Mouse (Mus musculus) embryo, embryonic 9.5 days (tissue): Measurements from ENCODE around the gene Slc25a30.

Experiments used
- DNase-seq: peaks from one replicate; pipeline ENCODE4 v3.0.0-alpha.2; 2017; ENCODE audit errors: extremely low spot score

Slc25a30 gene

GRCm38 (mm10) chr14:75747960-75748359 is 38.9 kb downstream of the Slc25a30 start:
- no peak for DNase-seq

GRCm38 (mm10) chr14:75741904-75742303 is 44.9 kb downstream of the Slc25a30 start:
- DNase-seq = no peak

- DNase-seq = no peak
Observed at GRCm38 (mm10) chr14:75735597-75735996, 51.2 kb downstream of the Slc25a30 start.

- no peak for DNase-seq
Observed at GRCm38 (mm10) chr14:75732631-75733030, 54.2 kb downstream of the Slc25a30 start.

GRCm38 (mm10) chr14:75731361-75731760 is 55.5 kb downstream of the Slc25a30 start:
- no peak for DNase-seq

- DNase-seq = no peak
Observed at GRCm38 (mm10) chr14:75728111-75728510, 58.7 kb downstream of the Slc25a30 start.

- no peak for DNase-seq
Observed at GRCm38 (mm10) chr14:75727046-75727445, 59.8 kb downstream of the Slc25a30 start.

GRCm38 (mm10) chr14:75722816-75723215 is 64.0 kb downstream of the Slc25a30 start:
- no peak for DNase-seq

- peak; percentile 61 for DNase-seq
Observed at GRCm38 (mm10) chr14:75721977-75722563, 64.8 kb downstream of the Slc25a30 start.

- no peak for DNase-seq
Observed at GRCm38 (mm10) chr14:75720121-75720520, 66.7 kb downstream of the Slc25a30 start.

GRCm38 (mm10) chr14:75716410-75716809 is 70.4 kb downstream of the Slc25a30 start:
- DNase-seq = no peak

GRCm38 (mm10) chr14:75713661-75714060 is 73.2 kb downstream of the Slc25a30 start:
- DNase-seq = no peak

GRCm38 (mm10) chr14:75712687-75713086 is 74.2 kb downstream of the Slc25a30 start:
- DNase-seq = no peak

- no peak for DNase-seq
Observed at GRCm38 (mm10) chr14:75711731-75712130, 75.1 kb downstream of the Slc25a30 start.
